Mouse (Mus musculus) limb, embryonic 14.5 days (tissue): ENCODE data around the gene Myt1. TPM values are rescaled to one million over a fixed set of nuclear protein-coding genes. Genes with fewer than 3 reads are reported as not detected.

ENCODE experiments used
- ATAC-seq: fragments of 200-750 bp; cut with Nextera tagmentation; 2 replicates; pipeline ENCODE4 v1.8.0; 2017; ENCODE audit warnings: low read depth, moderate number of reproducible peaks, moderate TSS enrichment; ENCODE audit not compliant: low FRiP score
- DNase-seq: peaks from one replicate; pipeline ENCODE4 v3.0.0-alpha.2; 2015; ENCODE audit warnings: low spot score
- H3K27ac ChIP-seq: fragments of 300-500 bp; sonication (generic); replicated peaks from 2 replicates; pipeline ENCODE4 v1.5.1; 2014; ENCODE audit warnings: low read depth, mild to moderate bottlenecking, low read length, moderate library complexity, mixed read lengths
- H3K27me3 ChIP-seq: fragments of 300-500 bp; sonication (generic); 2 replicates; pipeline ENCODE4 v1.6.1; 2014; ENCODE audit warnings: low read length, mixed read lengths; ENCODE audit not compliant: control insufficient read depth, insufficient read depth
- H3K36me3 ChIP-seq: fragments of 300-500 bp; sonication (generic); 2 replicates; pipeline ENCODE4 v1.6.1; 2014; ENCODE audit warnings: mild to moderate bottlenecking, low read length, moderate library complexity, mixed read lengths; ENCODE audit not compliant: control insufficient read depth, insufficient read depth
- H3K4me1 ChIP-seq: fragments of 300-500 bp; sonication (generic); 2 replicates; pipeline ENCODE4 v1.6.1; 2014; ENCODE audit warnings: antibody characterized with exemption, low read length, mixed read lengths; ENCODE audit not compliant: control insufficient read depth, insufficient read depth
- H3K4me2 ChIP-seq: fragments of 300-500 bp; sonication (generic); replicated peaks from 2 replicates; pipeline ENCODE4 v1.6.1; 2014; ENCODE audit warnings: low read depth, mild to moderate bottlenecking, low read length, moderate library complexity; ENCODE audit not compliant: severe bottlenecking
- H3K4me3 ChIP-seq: fragments of 300-500 bp; sonication (generic); replicated peaks from 2 replicates; pipeline ENCODE4 v1.5.1; 2014; ENCODE audit warnings: low read length
- H3K9ac ChIP-seq: fragments of 300-500 bp; sonication (generic); 2 replicates; pipeline ENCODE4 v1.6.1; 2014; ENCODE audit warnings: mild to moderate bottlenecking, low read depth, low read length, moderate library complexity; ENCODE audit not compliant: severe bottlenecking
- H3K9me3 ChIP-seq: fragments of 300-500 bp; sonication (generic); 2 replicates; pipeline ENCODE4 v1.6.1; 2016; ENCODE audit warnings: low read length; ENCODE audit not compliant: control insufficient read depth
- POLR2A ChIP-seq: fragments of 200-500 bp; IDR thresholded peaks from 2 replicates; pipeline ENCODE4 v1.8.0; 2012; ENCODE audit warnings: inconsistent platforms, mild to moderate bottlenecking, moderate library complexity, borderline replicate concordance; ENCODE audit not compliant: insufficient read depth, insufficient read length; ENCODE audit errors: extremely low read depth
- WGBS: fragments of 180-500 bp; shearing (Covaris S2); extraction: QIAGEN DNeasy Blood & Tissue Kit; methylation state at CpG from one replicate; pipeline ENCODE4 v1.1.7; 2014; 5-methylcytosine and 5-hydroxymethylcytosine counted together
- polyA plus RNA-seq, 2 experiments: library from polyadenylated mRNA; depleted of rRNA in 1 of 2; stranded (reverse) in 1 of 2; unstranded in 1 of 2; fragments of >200 nt; fragmentation: Nextera tagmentation in 1 of 2; extraction: Ambion mirVana in 1 of 2; gene quantifications; 2 replicates each; pipeline versions ENCODE4 v1.2.1 to v1.2.3; 2012 to 2014

Myt1 gene
- polyA plus RNA-seq, 2 experiments, result 0.41 TPM; not detected in 1

DNA sequence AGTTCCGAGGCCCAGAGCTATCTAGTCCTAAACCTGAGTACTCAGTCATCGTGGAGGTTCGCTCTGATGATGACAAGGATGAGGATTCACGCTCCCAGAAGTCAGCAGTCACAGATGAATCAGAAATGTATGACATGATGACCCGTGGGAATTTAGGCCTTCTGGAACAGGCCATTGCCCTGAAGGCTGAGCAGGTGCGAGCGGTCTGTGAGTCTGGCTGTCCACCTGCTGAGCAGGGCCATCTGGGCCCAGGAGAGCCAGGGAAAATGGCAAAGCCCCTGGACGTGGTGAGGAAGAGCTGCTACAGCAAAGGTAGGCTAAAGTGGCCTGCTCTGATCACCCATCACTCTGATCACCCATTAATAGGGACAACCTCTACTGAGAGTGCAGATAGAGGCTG lies 34.5 kb downstream of the Myt1 start:
- DNase-seq, result no peak
- Histone ChIP-seq H3K4me2 (no peak overlapping the region), H3K27me3 (no peaks in the 10 kb centered on the region), H3K4me3 (no peak overlapping the region), H3K36me3 (no peaks in the 10 kb centered on the region), H3K27ac (no peak overlapping the region), H3K9me3 (no peaks in the 10 kb centered on the region), H3K4me1 (no peaks in the 10 kb centered on the region), H3K9ac (no peak overlapping the region)
- no peak for ATAC-seq
- TF ChIP-seq POLR2A, result no peak
- WGBS, result 78% methylated on average over 8 of the region's 8 CpGs

DNA sequence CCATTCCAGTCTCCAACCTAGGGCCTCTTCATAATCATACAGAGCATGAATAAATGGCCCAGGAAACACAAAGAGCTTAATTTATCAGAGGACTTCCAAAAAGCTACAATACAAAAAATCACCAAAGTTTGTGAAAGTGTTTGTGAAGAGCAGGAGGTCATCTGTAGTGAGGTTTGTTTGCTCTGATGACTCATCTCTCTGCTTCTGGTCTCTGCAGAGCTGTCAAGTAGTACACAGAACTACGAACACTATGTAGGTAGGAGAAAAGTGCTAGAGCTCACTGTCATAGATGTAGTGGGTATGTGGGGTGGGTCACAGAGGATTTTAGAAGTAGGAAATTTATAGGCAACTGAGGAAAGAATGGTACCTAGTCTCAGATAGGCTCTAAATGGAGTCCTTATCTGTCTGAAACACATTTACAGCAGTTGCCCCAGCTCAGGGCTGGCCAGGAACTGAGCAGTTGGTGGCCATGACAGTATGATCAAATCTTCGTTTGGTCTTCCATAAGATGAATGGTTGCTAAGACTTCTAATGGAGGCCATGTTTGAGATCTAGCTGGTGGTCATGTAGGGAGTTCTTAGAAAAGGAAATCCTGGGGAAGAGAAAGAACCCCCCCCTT lies 66.0 kb downstream of the Myt1 start:
- Histone ChIP-seq H3K4me2 (no peak overlapping the region), H3K27ac (no peak overlapping the region), H3K36me3 (no peaks in the 10 kb centered on the region), H3K9ac (no peak overlapping the region), H3K4me3 (no peak overlapping the region), H3K4me1 (no peaks in the 10 kb centered on the region), H3K27me3 (no peaks in the 10 kb centered on the region), H3K9me3 (no peaks in the 10 kb centered on the region)
- no peak for TF ChIP-seq POLR2A
- 60% methylated on average over 2 of the region's 2 CpGs for WGBS
- no peak for ATAC-seq
- DNase-seq, result no peak

DNA sequence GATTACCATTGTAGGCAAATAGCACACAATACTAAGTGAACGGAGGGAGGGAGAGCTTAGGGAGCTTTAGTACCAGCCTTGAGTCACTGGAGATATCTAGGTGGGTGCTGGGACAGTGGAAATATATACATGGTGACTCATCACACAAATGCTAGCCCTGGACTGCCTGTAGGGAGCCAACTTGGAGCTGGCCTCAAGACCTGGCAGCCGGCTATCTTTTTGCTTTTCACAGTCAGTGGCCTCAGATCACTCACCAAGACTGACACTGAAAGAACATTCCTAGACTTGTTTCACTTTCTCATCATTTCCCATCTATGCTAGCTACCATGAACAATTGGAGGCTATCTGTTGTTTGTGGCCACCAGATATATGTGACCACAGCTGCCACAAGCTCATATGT lies 69.6 kb downstream of the Myt1 start:
- ATAC-seq, result no peak
- 0 out of 2 replicates have a peak, but pooled peaks cover 2% of the 10 kb centered on the region for H3K4me1 ChIP-seq
- WGBS, result 72% methylated on average over 2 of the region's 2 CpGs

DNA sequence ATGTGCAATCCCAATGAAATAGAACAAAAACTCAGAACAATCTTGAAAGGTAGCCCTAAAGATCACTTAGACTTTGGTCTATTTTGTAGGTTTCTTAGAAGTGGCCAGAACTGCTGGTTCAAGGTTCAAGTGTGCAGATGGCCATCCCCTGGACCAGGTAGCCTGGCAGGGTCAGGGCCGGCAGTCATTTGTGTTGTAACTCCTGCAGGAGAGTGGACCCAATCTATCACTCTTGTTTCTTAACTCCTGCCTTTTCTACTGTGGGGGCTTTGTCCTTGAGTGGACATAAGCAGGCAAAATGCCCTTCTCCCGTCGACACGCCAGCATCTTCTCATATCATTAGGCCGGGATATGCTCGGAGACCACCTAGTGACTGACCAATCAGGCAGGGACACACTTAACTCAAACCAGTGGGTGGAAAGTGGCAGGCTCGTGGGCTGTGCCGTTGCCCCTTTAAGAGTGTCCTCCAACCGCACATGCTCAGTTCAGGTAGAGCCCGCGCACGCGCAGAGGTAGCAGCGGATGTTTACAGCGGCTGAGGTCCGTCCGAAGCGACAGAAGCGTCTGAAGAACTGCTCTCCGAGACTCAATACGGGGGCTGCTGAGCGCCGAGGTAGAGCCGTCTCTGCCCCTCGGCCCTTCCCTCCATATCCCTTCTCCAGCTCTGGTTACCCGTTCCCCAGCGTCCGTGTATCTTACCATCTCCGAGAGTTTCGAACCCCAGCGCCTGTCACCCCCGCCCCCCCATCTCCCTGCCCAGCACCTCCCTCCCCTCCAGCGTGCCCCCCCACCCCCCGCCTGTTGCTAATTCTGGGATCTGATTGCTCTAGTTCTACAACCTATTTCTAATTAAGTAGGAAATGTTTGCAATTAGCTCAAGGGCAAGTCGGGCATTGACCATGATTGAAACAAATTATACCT lies 74.5 kb downstream of the Myt1 start, which contains the start of gene Pcmtd2:
Gene Pcmtd2, plus strand, starts transcription at position 483 of the 921 bp plus-strand sequence.
- Histone ChIP-seq H3K27ac (peak within 1 kb of the TSS; percentile 68), H3K9me3 (no peaks in the 10 kb centered on the region), H3K27me3 (no peaks in the 10 kb centered on the region), H3K9ac (peak within 1 kb of the TSS; percentile 83), H3K4me2 (peak within 1 kb of the TSS; percentile 76), H3K36me3 (peaks cover 8% of the 10 kb centered on the region), H3K4me3 (peak within 1 kb of the TSS; percentile 76), H3K4me1 (peaks cover 2% of the 10 kb centered on the region; the same call in 1 of the 2 replicates)
- TF ChIP-seq POLR2A, result peak; percentile 35; the same call in 1 of the 2 replicates
- WGBS, result under 1% methylated on average over 35 of the region's 35 CpGs
- ATAC-seq (peak; percentile 98), DNase-seq (peak; percentile 96)

More for the DNA sequence above, 69.6 kb downstream of the Myt1 start:
- no peak for DNase-seq
- Histone ChIP-seq H3K4me2 (no peak overlapping the region), H3K27ac (no peak overlapping the region), H3K4me3 (no peak overlapping the region), H3K9me3 (no peaks in the 10 kb centered on the region), H3K27me3 (no peaks in the 10 kb centered on the region), H3K36me3 (no peaks in the 10 kb centered on the region), H3K9ac (no peak overlapping the region)
- no peak for TF ChIP-seq POLR2A

DNA sequence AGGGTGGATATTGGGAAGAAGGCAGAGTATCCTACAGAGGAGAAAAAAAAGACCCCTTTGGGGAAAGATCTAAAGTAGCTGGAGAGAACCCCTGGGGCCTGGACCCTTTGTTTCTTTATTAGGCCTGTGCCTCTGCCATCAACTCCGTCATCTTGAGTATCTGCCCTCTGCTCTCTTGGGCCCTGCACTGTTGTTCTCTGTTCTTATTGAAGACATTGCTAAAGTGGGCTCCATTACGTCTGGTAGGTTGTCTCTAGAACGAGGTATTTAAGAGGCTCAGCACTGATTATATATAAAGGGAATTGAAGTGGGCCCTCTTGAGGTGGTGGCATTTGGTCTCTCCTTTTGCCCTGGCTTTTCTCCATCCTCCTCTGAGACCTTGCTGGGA lies 75.2 kb downstream of the Myt1 start:
- no peaks in the 10 kb centered on the region for H3K9me3 ChIP-seq
- peaks cover 2% of the 10 kb centered on the region; the same call in 1 of the 2 replicates for H3K4me1 ChIP-seq
- H3K36me3 ChIP-seq, result peaks cover 9% of the 10 kb centered on the region
- H3K9ac ChIP-seq, result peak overlapping the region; percentile 83
- DNase-seq (no peak), ATAC-seq (no peak)
- 1% methylated on average over 3 of the region's 3 CpGs for WGBS
- TF ChIP-seq POLR2A, result no peak
- peak overlapping the region; percentile 76 for H3K4me3 ChIP-seq
- no peak overlapping the region for H3K27ac ChIP-seq
- peak overlapping the region; percentile 76 for H3K4me2 ChIP-seq
- H3K27me3 ChIP-seq, result no peaks in the 10 kb centered on the region
